Mouse (Mus musculus): ENCODE data around the gene Ggta1. TPM values are rescaled to one million over a fixed set of nuclear protein-coding genes. Genes with fewer than 3 reads are reported as not detected.

Gene Ggta1
- total RNA-seq, 2 experiments from 2014 or later = 19.9 to 28.8 TPM

Other genes starting within 250 kb of the Ggta1 start
- 100 to 1,000 TPM; 213 to 249 TPM for gene Gsn, start 206.9 kb downstream of the Ggta1 start, total RNA-seq (2021)
- 10 to 100 TPM; 56.2 to 61.7 TPM for gene Stom, start 126.3 kb downstream of the Ggta1 start, total RNA-seq (2021)
- not detected for gene 4930568D16Rik, start 95.5 kb downstream of the Ggta1 start, total RNA-seq (2021)
- not detected for gene 4930402F06Rik, start 66.1 kb downstream of the Ggta1 start, total RNA-seq (2021)
- gene Dab2ip, start 95.0 kb upstream of the Ggta1 start, total RNA-seq (2021) = 10 to 100 TPM; 55.7 to 64.7 TPM